Mouse (Mus musculus) forebrain, embryonic 12.5 days (tissue): ENCODE measurements at regions not wholly inside any gene's neighbourhood (a gene's known extent, or its start where the extent isn't known, plus 50 kb on each side); places are given as distances from the start of the nearest gene placed in this dataset.
"Not testable (repeated sequence)": the region's sequence is repeated elsewhere in the genome, so short reads cannot be mapped to it uniquely, and the experiment has no call there.

ENCODE experiments used
- ATAC-seq: fragments of 200-750 bp; cut with Nextera tagmentation; 2 replicates; pipeline ENCODE4 v1.8.0; 2017; ENCODE audit warnings: moderate TSS enrichment; ENCODE audit not compliant: low FRiP score
- H3K27ac ChIP-seq: fragments of 300-500 bp; sonication (generic); 2 replicates; pipeline ENCODE4 v1.5.1; 2016; ENCODE audit warnings: mild to moderate bottlenecking
- H3K27me3 ChIP-seq: fragments of 300-500 bp; sonication (generic); 2 replicates; pipeline ENCODE4 v1.6.1; 2016; ENCODE audit warnings: mild to moderate bottlenecking
- H3K36me3 ChIP-seq: fragments of 300-500 bp; sonication (generic); replicated peaks from 2 replicates; pipeline ENCODE4 v1.6.1; 2016; ENCODE audit warnings: mild to moderate bottlenecking
- H3K4me1 ChIP-seq: fragments of 300-500 bp; sonication (generic); 2 replicates; pipeline ENCODE4 v1.6.1; 2016
- H3K4me2 ChIP-seq: fragments of 300-500 bp; sonication (generic); 2 replicates; pipeline ENCODE4 v1.6.1; 2016; ENCODE audit warnings: mild to moderate bottlenecking, moderate library complexity
- H3K4me3 ChIP-seq: fragments of 300-500 bp; sonication (generic); replicated peaks from 2 replicates; pipeline ENCODE4 v1.5.1; 2016; ENCODE audit warnings: mild to moderate bottlenecking
- H3K9ac ChIP-seq: fragments of 300-500 bp; sonication (generic); 2 replicates; pipeline ENCODE4 v1.6.1; 2016; ENCODE audit warnings: mild to moderate bottlenecking
- H3K9me3 ChIP-seq: fragments of 300-500 bp; sonication (generic); 2 replicates; pipeline ENCODE4 v1.6.1; 2016
- WGBS: fragments of 180-500 bp; shearing (Covaris S2); methylation state at CpG from one replicate; pipeline ENCODE4 v1.1.7; 2016; 5-methylcytosine and 5-hydroxymethylcytosine counted together

- Histone ChIP-seq H3K27me3 (peaks cover 19% of the 10 kb centered on the region), H3K27ac (no peak overlapping the region), H3K4me1 (no peaks in the 10 kb centered on the region), H3K36me3 (no peaks in the 10 kb centered on the region), H3K9ac (no peak overlapping the region), H3K9me3 (no peaks in the 10 kb centered on the region), H3K4me2 (no peak overlapping the region), H3K4me3 (no peak overlapping the region)
- no peak for ATAC-seq
- WGBS: 58% methylated on average over 2 of the region's 2 CpGs
These were observed 152.0 kb upstream of the Arglu1 start for GRCm38 (mm10) chr8:8842326-8842725.

GRCm38 (mm10) chr8:8836166-8836565 lies 145.8 kb upstream of the Arglu1 start:
- H3K4me1 ChIP-seq, H3K4me3 ChIP-seq, H3K4me2 ChIP-seq, H3K9me3 ChIP-seq, H3K27me3 ChIP-seq, H3K9ac ChIP-seq, H3K27ac ChIP-seq, ATAC-seq, H3K36me3 ChIP-seq: not testable (repeated sequence)
- WGBS: 71% methylated on average over 11 of the region's 11 CpGs

- WGBS: 76% methylated on average over 6 of the region's 6 CpGs
- Histone ChIP-seq H3K4me1 (no peaks in the 10 kb centered on the region), H3K9ac (no peak overlapping the region), H3K9me3 (no peaks in the 10 kb centered on the region), H3K27ac (no peak overlapping the region), H3K4me2 (no peak overlapping the region), H3K27me3 (no peaks in the 10 kb centered on the region), H3K36me3 (no peaks in the 10 kb centered on the region), H3K4me3 (no peak overlapping the region)
- ATAC-seq: no peak
These were observed 141.0 kb upstream of the Arglu1 start for GRCm38 (mm10) chr8:8831306-8831705.

- Histone ChIP-seq H3K9ac (no peak overlapping the region), H3K36me3 (no peaks in the 10 kb centered on the region), H3K27ac (no peak overlapping the region), H3K4me3 (no peak overlapping the region), H3K27me3 (no peaks in the 10 kb centered on the region), H3K9me3 (no peaks in the 10 kb centered on the region), H3K4me1 (no peaks in the 10 kb centered on the region), H3K4me2 (no peak overlapping the region)
- WGBS: 61% methylated on average over 14 of the region's 14 CpGs
- ATAC-seq: no peak
These were observed 138.9 kb upstream of the Arglu1 start for GRCm38 (mm10) chr8:8829230-8829629.

GRCm38 (mm10) chr8:8827555-8827954 lies 137.2 kb upstream of the Arglu1 start:
- no peak for ATAC-seq
- Histone ChIP-seq H3K9me3 (no peaks in the 10 kb centered on the region), H3K4me3 (no peak overlapping the region), H3K36me3 (no peaks in the 10 kb centered on the region), H3K9ac (no peak overlapping the region), H3K27me3 (no peaks in the 10 kb centered on the region), H3K4me2 (no peak overlapping the region), H3K4me1 (no peaks in the 10 kb centered on the region), H3K27ac (no peak overlapping the region)
- 83% methylated on average over 7 of the region's 7 CpGs for WGBS

- Histone ChIP-seq H3K4me2 (no peak overlapping the region), H3K9me3 (no peaks in the 10 kb centered on the region), H3K4me3 (no peak overlapping the region), H3K27ac (no peak overlapping the region), H3K4me1 (no peaks in the 10 kb centered on the region), H3K9ac (no peak overlapping the region), H3K27me3 (no peaks in the 10 kb centered on the region), H3K36me3 (no peaks in the 10 kb centered on the region)
- 67% methylated on average over 9 of the region's 9 CpGs for WGBS
- no peak for ATAC-seq
These were observed 136.5 kb upstream of the Arglu1 start for GRCm38 (mm10) chr8:8826801-8827200.

- no peak overlapping the region for H3K27ac ChIP-seq
- no peaks in the 10 kb centered on the region for H3K9me3 ChIP-seq
- ATAC-seq: no peak
- no peak overlapping the region for H3K9ac ChIP-seq
- no peaks in the 10 kb centered on the region for H3K27me3 ChIP-seq
- 0 out of 2 replicates have a peak, but pooled peaks cover 4% of the 10 kb centered on the region for H3K4me1 ChIP-seq
- H3K4me2 ChIP-seq: no peak overlapping the region
- WGBS: 84% methylated on average over 5 of the region's 5 CpGs
- H3K36me3 ChIP-seq: no peaks in the 10 kb centered on the region
- no peak overlapping the region for H3K4me3 ChIP-seq
These were observed 134.6 kb upstream of the Arglu1 start for GRCm38 (mm10) chr8:8824886-8825285.

GRCm38 (mm10) chr8:8821119-8821518 lies 130.8 kb upstream of the Arglu1 start:
- H3K4me1 ChIP-seq: 0 out of 2 replicates have a peak, but pooled peaks cover 4% of the 10 kb centered on the region
- 72% methylated on average over 6 of the region's 6 CpGs for WGBS

GRCm38 (mm10) chr8:8820614-8821013 lies 130.3 kb upstream of the Arglu1 start:
- Histone ChIP-seq H3K27me3 (no peaks in the 10 kb centered on the region), H3K4me3 (no peak overlapping the region), H3K27ac (0 out of 2 replicates have a peak overlapping the region, but pooled peaks have one; percentile 13), H3K9me3 (no peaks in the 10 kb centered on the region), H3K9ac (no peak overlapping the region), H3K4me2 (no peak overlapping the region), H3K36me3 (no peaks in the 10 kb centered on the region), H3K4me1 (0 out of 2 replicates have a peak, but pooled peaks cover 4% of the 10 kb centered on the region)
- no peak for ATAC-seq
- 85% methylated on average over 6 of the region's 6 CpGs for WGBS

More at GRCm38 (mm10) chr8:8821119-8821518, 130.8 kb upstream of the Arglu1 start:
- ATAC-seq: no peak
- Histone ChIP-seq H3K27ac (no peak overlapping the region), H3K4me3 (no peak overlapping the region), H3K36me3 (no peaks in the 10 kb centered on the region), H3K9me3 (no peaks in the 10 kb centered on the region), H3K9ac (no peak overlapping the region), H3K27me3 (no peaks in the 10 kb centered on the region), H3K4me2 (no peak overlapping the region)

- no peak for ATAC-seq
- 92% methylated on average over 9 of the region's 9 CpGs for WGBS
- Histone ChIP-seq H3K27ac (no peak overlapping the region), H3K9me3 (no peaks in the 10 kb centered on the region), H3K9ac (no peak overlapping the region), H3K36me3 (no peaks in the 10 kb centered on the region), H3K4me2 (no peak overlapping the region), H3K4me3 (no peak overlapping the region), H3K27me3 (no peaks in the 10 kb centered on the region), H3K4me1 (0 out of 2 replicates have a peak, but pooled peaks cover 4% of the 10 kb centered on the region)
These were observed 129.1 kb upstream of the Arglu1 start for GRCm38 (mm10) chr8:8819233-8819931.

- no peak overlapping the region for H3K9ac ChIP-seq
- ATAC-seq: no peak
- WGBS: 87% methylated on average over 5 of the region's 5 CpGs
- no peaks in the 10 kb centered on the region for H3K27me3 ChIP-seq
- no peaks in the 10 kb centered on the region for H3K9me3 ChIP-seq
- no peak overlapping the region for H3K4me3 ChIP-seq
- no peak overlapping the region for H3K27ac ChIP-seq
- H3K4me2 ChIP-seq: no peak overlapping the region
- H3K36me3 ChIP-seq: no peaks in the 10 kb centered on the region
- H3K4me1 ChIP-seq: no peaks in the 10 kb centered on the region
These were observed 122.5 kb upstream of the Arglu1 start for GRCm38 (mm10) chr8:8812807-8813167.

GRCm38 (mm10) chr8:8812051-8812806 lies 121.9 kb upstream of the Arglu1 start:
- ATAC-seq: no peak
- Histone ChIP-seq H3K4me3 (no peak overlapping the region), H3K27me3 (no peaks in the 10 kb centered on the region), H3K36me3 (no peaks in the 10 kb centered on the region), H3K9ac (no peak overlapping the region), H3K9me3 (no peaks in the 10 kb centered on the region), H3K27ac (no peak overlapping the region), H3K4me2 (no peak overlapping the region), H3K4me1 (no peaks in the 10 kb centered on the region)
- 92% methylated on average over 21 of the region's 21 CpGs for WGBS

- no peak for ATAC-seq
- Histone ChIP-seq H3K4me2 (no peak overlapping the region), H3K9ac (no peak overlapping the region), H3K36me3 (no peaks in the 10 kb centered on the region), H3K27me3 (no peaks in the 10 kb centered on the region), H3K4me1 (no peaks in the 10 kb centered on the region), H3K27ac (no peak overlapping the region), H3K4me3 (no peak overlapping the region), H3K9me3 (no peaks in the 10 kb centered on the region)
- 64% methylated on average over 4 of the region's 4 CpGs for WGBS
These were observed 120.6 kb upstream of the Arglu1 start for GRCm38 (mm10) chr8:8810928-8811327.
